Mouse (Mus musculus): ENCODE data around the gene Tspan5. TPM values are rescaled to one million over a fixed set of nuclear protein-coding genes. Genes with fewer than 3 reads are reported as not detected.
A peak's percentile ranks its signal among the peaks of the same experiment; 100 is the strongest.

The Tspan5 gene
- 13.6 and 15.0 TPM in 2 replicates for polyA plus RNA-seq (2016; fragmentation: Nextera tagmentation; extraction: Ambion mirVana)

GRCm38 (mm10) chr3:138741649-138742565 lies at the start of gene Tspan5:
Gene Tspan5, plus strand, starts transcription at chr3:138742195.
- peaks cover 16% of the 10 kb centered on the region for H3K27me3 ChIP-seq (ENCODE audit: insufficient read depth, poor library complexity, severe bottlenecking)
- peak within 1 kb of the TSS; percentile 79 for H3K4me3 ChIP-seq
- H3K36me3 ChIP-seq, result no peaks in the 10 kb centered on the region
- peak within 1 kb of the TSS; percentile 90 for H3K27ac ChIP-seq
- no peaks in the 10 kb centered on the region for H3K9me3 ChIP-seq
- DNase-seq (ENCODE audit: low spot score), result peak; percentile 80
- peaks cover 29% of the 10 kb centered on the region for H3K4me1 ChIP-seq
- WGBS, result under 1% methylated on average over 94 of the region's 100 CpGs

- no peaks in the 10 kb centered on the region for H3K36me3 ChIP-seq
- no peaks in the 10 kb centered on the region for H3K4me1 ChIP-seq
- no peak overlapping the region for H3K4me3 ChIP-seq
- H3K27ac ChIP-seq, result no peak overlapping the region
- no peaks in the 10 kb centered on the region for H3K27me3 ChIP-seq (ENCODE audit: insufficient read depth, poor library complexity, severe bottlenecking)
- no peaks in the 10 kb centered on the region for H3K9me3 ChIP-seq
- 34% methylated on average over 1 of the region's 1 CpGs for WGBS
- no peak for DNase-seq (ENCODE audit: low spot score)
These were observed 49.7 kb upstream of the Tspan5 start for GRCm38 (mm10) chr3:138692302-138692701.

GRCm38 (mm10) chr3:138703399-138703798 lies 38.6 kb upstream of the Tspan5 start:
- 64% methylated on average over 12 of the region's 12 CpGs for WGBS
- peaks cover 9% of the 10 kb centered on the region; the same call in 1 of the 2 replicates for H3K27me3 ChIP-seq (ENCODE audit: insufficient read depth, poor library complexity, severe bottlenecking)
- no peaks in the 10 kb centered on the region for H3K36me3 ChIP-seq
- no peak for DNase-seq (ENCODE audit: low spot score)
- no peaks in the 10 kb centered on the region for H3K9me3 ChIP-seq
- H3K4me1 ChIP-seq, result peaks cover 7% of the 10 kb centered on the region; the same call in 1 of the 2 replicates
- H3K4me3 ChIP-seq, result no peak overlapping the region
- H3K27ac ChIP-seq, result no peak overlapping the region

DNA sequence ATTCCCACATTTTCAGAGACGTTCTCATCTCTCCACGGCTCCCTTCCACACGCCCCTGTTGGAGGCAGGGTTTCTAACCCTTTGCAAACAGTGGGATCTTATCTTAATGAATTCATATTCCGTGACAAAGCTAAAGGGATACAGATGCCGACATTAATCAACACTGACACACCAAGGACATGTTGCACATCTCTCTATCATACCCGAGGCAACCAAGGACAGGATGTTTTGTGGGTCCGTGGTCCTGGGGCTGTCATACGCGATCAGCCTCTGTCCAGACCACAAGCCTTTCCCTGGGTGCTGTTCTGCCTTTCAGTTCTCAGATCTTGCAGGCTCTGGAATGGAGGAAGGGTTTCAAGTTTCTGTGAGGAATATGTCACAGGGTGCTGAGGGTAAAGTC lies 37.5 kb upstream of the Tspan5 start:
- no peak overlapping the region for H3K4me3 ChIP-seq
- H3K36me3 ChIP-seq, result no peaks in the 10 kb centered on the region
- 79% methylated on average over 9 of the region's 9 CpGs for WGBS
- H3K4me1 ChIP-seq, result peaks cover 7% of the 10 kb centered on the region; the same call in 1 of the 2 replicates
- H3K27ac ChIP-seq, result no peak overlapping the region
- DNase-seq (ENCODE audit: low spot score), result no peak
- H3K27me3 ChIP-seq (ENCODE audit: insufficient read depth, poor library complexity, severe bottlenecking), result peaks cover 15% of the 10 kb centered on the region; the same call in 1 of the 2 replicates
- no peaks in the 10 kb centered on the region for H3K9me3 ChIP-seq

DNA sequence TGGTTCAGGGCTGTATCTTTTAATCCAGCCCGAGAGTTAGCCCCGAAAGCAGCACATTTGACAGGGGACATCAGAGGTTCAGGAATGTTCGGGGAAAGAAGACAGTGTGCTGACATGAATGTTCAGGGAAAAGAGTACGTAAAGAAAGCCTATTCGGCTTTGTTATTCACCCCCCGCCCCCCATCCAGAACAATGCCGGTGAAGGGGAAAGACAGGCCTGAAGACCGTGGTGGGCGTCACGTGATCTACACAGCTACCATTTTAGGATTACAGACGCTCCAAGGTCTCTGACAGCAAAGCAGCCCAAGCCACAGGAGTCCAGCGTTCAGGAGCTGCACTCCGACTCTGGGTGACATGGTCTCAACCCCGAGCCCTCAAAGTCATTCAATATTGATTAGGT lies 36.1 kb upstream of the Tspan5 start:
- peaks cover 15% of the 10 kb centered on the region; the same call in 1 of the 2 replicates for H3K27me3 ChIP-seq (ENCODE audit: insufficient read depth, poor library complexity, severe bottlenecking)
- no peaks in the 10 kb centered on the region for H3K9me3 ChIP-seq
- no peak for DNase-seq (ENCODE audit: low spot score)
- 63% methylated on average over 14 of the region's 14 CpGs for WGBS
- no peak overlapping the region for H3K27ac ChIP-seq
- H3K4me3 ChIP-seq, result no peak overlapping the region
- H3K36me3 ChIP-seq, result no peaks in the 10 kb centered on the region
- H3K4me1 ChIP-seq, result peaks cover 7% of the 10 kb centered on the region

DNA sequence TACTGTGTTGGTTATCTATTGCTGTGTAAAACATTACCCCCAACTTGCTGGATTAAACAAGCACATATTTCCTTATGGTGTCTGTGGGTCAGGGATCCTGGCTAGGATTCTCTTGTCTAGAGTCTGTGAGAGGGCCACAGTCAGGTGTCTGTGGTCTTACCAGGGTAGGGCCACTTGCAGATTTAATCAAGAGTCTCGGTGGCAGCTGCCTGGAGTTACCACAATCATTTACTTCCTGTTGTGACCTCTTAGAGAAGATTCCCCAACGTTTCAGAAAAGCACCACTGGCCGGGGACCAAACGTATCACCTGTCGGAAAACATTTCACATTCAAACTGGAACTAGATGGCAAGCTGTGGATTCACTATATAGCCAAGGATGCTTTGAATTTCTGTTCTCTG lies 32.8 kb upstream of the Tspan5 start:
- H3K9me3 ChIP-seq, result no peaks in the 10 kb centered on the region
- H3K36me3 ChIP-seq, result no peaks in the 10 kb centered on the region
- H3K27ac ChIP-seq, result no peak overlapping the region
- H3K4me1 ChIP-seq, result no peaks in the 10 kb centered on the region; the same call in 1 of the 2 replicates
- WGBS, result 64% methylated on average over 5 of the region's 5 CpGs
- no peak overlapping the region for H3K4me3 ChIP-seq
- no peak for DNase-seq (ENCODE audit: low spot score)
- H3K27me3 ChIP-seq (ENCODE audit: insufficient read depth, poor library complexity, severe bottlenecking), result peaks cover 15% of the 10 kb centered on the region; the same call in 1 of the 2 replicates

GRCm38 (mm10) chr3:138711971-138712370 lies 30.0 kb upstream of the Tspan5 start:
- Histone ChIP-seq H3K36me3 (no peaks in the 10 kb centered on the region), H3K9me3 (no peaks in the 10 kb centered on the region), H3K27me3 (ENCODE audit: insufficient read depth, poor library complexity, severe bottlenecking) (peaks cover 9% of the 10 kb centered on the region; the same call in 1 of the 2 replicates), H3K4me3 (no peak overlapping the region), H3K27ac (no peak overlapping the region), H3K4me1 (no peaks in the 10 kb centered on the region; the same call in 1 of the 2 replicates)
- no peak for DNase-seq (ENCODE audit: low spot score)
- WGBS, result 82% methylated on average over 4 of the region's 4 CpGs

- H3K27me3 ChIP-seq (ENCODE audit: insufficient read depth, poor library complexity, severe bottlenecking), result peaks cover 9% of the 10 kb centered on the region; the same call in 1 of the 2 replicates
- no peaks in the 10 kb centered on the region; the same call in 1 of the 2 replicates for H3K4me1 ChIP-seq
- no peaks in the 10 kb centered on the region for H3K9me3 ChIP-seq
- no peaks in the 10 kb centered on the region for H3K36me3 ChIP-seq
- WGBS, result 85% methylated on average over 11 of the region's 11 CpGs
- no peak overlapping the region for H3K27ac ChIP-seq
- H3K4me3 ChIP-seq, result no peak overlapping the region
- DNase-seq (ENCODE audit: low spot score), result no peak
These were observed 29.4 kb upstream of the Tspan5 start for GRCm38 (mm10) chr3:138712452-138713140.

DNA sequence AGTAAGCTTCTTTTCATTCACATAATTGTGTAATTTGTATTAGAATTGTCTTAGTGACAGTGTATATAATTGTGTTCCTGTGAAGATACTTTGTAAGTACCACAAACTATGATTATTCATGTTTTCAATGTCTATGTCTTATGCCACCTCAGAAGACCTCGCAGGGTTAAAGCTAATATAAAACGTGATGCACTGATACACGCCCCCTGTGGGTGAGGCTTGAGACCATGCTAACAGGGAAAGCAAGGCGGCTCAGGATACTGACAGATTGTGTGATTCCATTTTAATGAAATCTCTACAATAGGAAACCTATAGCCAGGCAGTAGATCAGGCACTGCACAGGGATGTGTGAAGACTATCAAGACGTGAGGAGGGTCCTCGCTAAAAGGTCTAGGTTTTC lies 28.9 kb upstream of the Tspan5 start:
- Histone ChIP-seq H3K9me3 (no peaks in the 10 kb centered on the region), H3K4me1 (no peaks in the 10 kb centered on the region; the same call in 1 of the 2 replicates), H3K27ac (no peak overlapping the region), H3K27me3 (ENCODE audit: insufficient read depth, poor library complexity, severe bottlenecking) (peaks cover 9% of the 10 kb centered on the region; the same call in 1 of the 2 replicates), H3K4me3 (no peak overlapping the region), H3K36me3 (no peaks in the 10 kb centered on the region)
- WGBS, result 52% methylated on average over 6 of the region's 6 CpGs
- no peak for DNase-seq (ENCODE audit: low spot score)

- Histone ChIP-seq H3K27me3 (ENCODE audit: insufficient read depth, poor library complexity, severe bottlenecking) (no peaks in the 10 kb centered on the region), H3K9me3 (no peaks in the 10 kb centered on the region), H3K36me3 (no peaks in the 10 kb centered on the region), H3K4me1 (no peaks in the 10 kb centered on the region; the same call in 1 of the 2 replicates), H3K4me3 (no peak overlapping the region), H3K27ac (no peak overlapping the region)
- DNase-seq (ENCODE audit: low spot score), result no peak
- 66% methylated on average over 2 of the region's 2 CpGs for WGBS
These were observed 27.2 kb upstream of the Tspan5 start for GRCm38 (mm10) chr3:138714788-138715187.

DNA sequence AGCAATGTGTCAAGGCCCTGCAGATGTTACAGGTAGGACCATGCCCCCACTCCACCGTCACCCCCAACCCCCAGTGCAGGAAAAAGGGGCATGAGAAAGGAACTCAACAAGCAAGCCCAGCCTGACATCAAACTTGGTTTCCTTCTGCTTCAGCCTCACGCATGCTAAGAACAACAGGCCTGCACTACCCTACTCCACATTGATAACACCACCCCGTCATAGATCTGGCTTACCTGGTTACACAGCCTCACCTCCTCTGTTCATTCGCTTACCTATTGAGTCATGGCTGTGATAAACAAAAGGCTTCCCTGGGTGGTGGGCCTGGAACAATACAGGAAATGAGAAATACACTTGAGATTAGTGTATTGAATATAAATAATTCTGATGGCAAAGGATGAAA lies 26.8 kb upstream of the Tspan5 start:
- WGBS, result 77% methylated on average over 4 of the region's 4 CpGs
- Histone ChIP-seq H3K9me3 (no peaks in the 10 kb centered on the region), H3K27me3 (ENCODE audit: insufficient read depth, poor library complexity, severe bottlenecking) (no peaks in the 10 kb centered on the region), H3K4me1 (no peaks in the 10 kb centered on the region; the same call in 1 of the 2 replicates), H3K36me3 (no peaks in the 10 kb centered on the region), H3K4me3 (no peak overlapping the region), H3K27ac (no peak overlapping the region)
- no peak for DNase-seq (ENCODE audit: low spot score)

- no peaks in the 10 kb centered on the region for H3K27me3 ChIP-seq (ENCODE audit: insufficient read depth, poor library complexity, severe bottlenecking)
- no peak overlapping the region for H3K27ac ChIP-seq
- H3K36me3 ChIP-seq, result no peaks in the 10 kb centered on the region
- DNase-seq (ENCODE audit: low spot score), result no peak
- no peaks in the 10 kb centered on the region for H3K9me3 ChIP-seq
- H3K4me3 ChIP-seq, result no peak overlapping the region
- H3K4me1 ChIP-seq, result 0 out of 2 replicates have a peak, but pooled peaks cover 3% of the 10 kb centered on the region
- WGBS, result 89% methylated on average over 5 of the region's 5 CpGs
These were observed 25.0 kb upstream of the Tspan5 start for GRCm38 (mm10) chr3:138717040-138717439.

DNA sequence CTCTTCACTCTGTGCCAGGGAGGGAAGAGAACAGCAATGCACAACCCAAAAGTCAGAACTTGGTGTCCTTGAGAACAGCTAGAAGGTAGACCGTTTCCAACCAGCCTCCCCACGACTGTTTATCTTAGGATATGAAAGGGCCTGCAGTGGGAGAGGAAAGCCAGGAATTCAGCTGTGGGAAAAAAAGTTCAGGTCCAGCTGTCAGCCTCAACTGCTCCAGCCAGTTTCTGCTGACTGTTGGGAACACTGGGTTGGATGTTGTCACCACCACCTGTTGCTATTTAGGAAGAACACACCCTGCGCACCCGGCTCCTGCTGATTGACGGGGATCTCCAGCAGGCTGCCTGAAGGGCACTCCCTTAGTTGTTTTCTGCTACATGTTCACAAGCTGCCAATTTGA lies 19.8 kb upstream of the Tspan5 start:
- Histone ChIP-seq H3K4me1 (peaks cover 12% of the 10 kb centered on the region; the same call in 1 of the 2 replicates), H3K4me3 (no peak overlapping the region), H3K27ac (no peak overlapping the region), H3K36me3 (no peaks in the 10 kb centered on the region), H3K9me3 (no peaks in the 10 kb centered on the region), H3K27me3 (ENCODE audit: insufficient read depth, poor library complexity, severe bottlenecking) (no peaks in the 10 kb centered on the region)
- WGBS, result 41% methylated on average over 5 of the region's 5 CpGs
- no peak for DNase-seq (ENCODE audit: low spot score)

Measured in heart, embryonic 10.5 days (tissue).